Mouse (Mus musculus) adrenal gland, adult 10 weeks (tissue): Measurements from ENCODE around the gene Gm3259. TPM values are rescaled to one million over a fixed set of nuclear protein-coding genes. Genes with fewer than 3 reads are reported as not detected.

Experiments
- polyA plus RNA-seq: library from polyadenylated mRNA; stranded (reverse); fragments of 350-450 nt; fragmentation: Illumina TruSeq; extraction: RNeasy Lipid Tissue Mini Kit (QIAGEN cat#74804); gene quantifications from one replicate; pipeline ENCODE4 v1.2.3, GENCODE M21; 2014; ENCODE audit warnings: low read depth, low replicate concordance

The Gm3259 gene
- polyA plus RNA-seq = not detected

DNA sequence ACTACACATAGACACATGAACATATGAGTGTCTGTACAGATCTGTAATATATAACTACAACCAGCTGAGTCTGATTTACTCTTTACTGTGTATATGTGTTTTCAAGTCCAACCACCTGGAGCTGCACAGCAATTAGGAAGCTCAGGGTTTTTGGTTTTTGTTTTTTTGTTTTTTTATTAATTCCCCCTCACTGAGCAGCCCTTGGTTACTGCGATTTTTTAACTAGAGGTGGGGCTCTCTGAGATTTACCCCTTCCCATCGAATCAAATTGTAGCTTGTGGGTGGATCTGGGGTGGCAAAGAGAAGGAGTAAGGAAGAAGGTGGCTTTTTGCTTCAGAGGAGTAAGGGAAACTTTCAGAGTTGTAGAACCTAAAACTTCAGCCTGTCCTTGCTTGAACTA lies at the start of gene Gm3259:
Gene Gm3259 (plus strand): TSS at position 301 of the 400 bp plus-strand sequence.

DNA sequence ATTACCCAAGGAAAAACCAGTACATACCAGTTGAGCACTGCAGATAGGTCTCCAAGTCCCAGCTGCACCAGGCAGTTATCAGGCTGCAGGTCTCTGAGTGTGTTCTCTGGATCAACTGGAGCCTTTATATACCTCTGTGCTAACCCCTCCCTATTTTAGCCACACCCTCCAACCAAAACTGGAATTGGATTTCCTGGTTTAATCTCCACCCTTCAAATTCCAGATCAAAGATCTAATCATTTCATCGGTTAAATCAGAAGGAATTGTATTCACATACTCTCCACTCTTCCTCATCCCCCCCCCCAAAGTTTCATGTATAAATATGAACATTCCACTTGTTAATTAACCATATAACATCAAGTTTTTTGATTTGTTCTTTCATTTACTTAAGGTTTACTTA lies 33.0 kb upstream of the Gm3259 start, which contains the start of gene Gm10424:
Gene Gm10424 (minus strand): TSS at position 101 of the 400 bp plus-strand sequence.

Other genes with a start within 250 kb of the Gm3259 start
- not detected for gene Gm7942, start 199.0 kb upstream of the Gm3259 start, polyA plus RNA-seq
- not detected for gene Gm16513, start 123.3 kb upstream of the Gm3259 start, polyA plus RNA-seq
- not detected for gene Gm10424, start 33.1 kb upstream of the Gm3259 start, polyA plus RNA-seq
- gene D5Ertd577e, start 150.9 kb downstream of the Gm3259 start, polyA plus RNA-seq = not detected
- gene Gm3286, start 204.8 kb downstream of the Gm3259 start, polyA plus RNA-seq = not detected